Mouse (Mus musculus) ES-E14 (cell line): Measurements from ENCODE around the gene Elmo1. TPM values are rescaled to one million over a fixed set of nuclear protein-coding genes. Genes with fewer than 3 reads are reported as not detected.

Source experiments
- DNase-seq: peaks from one replicate; pipeline ENCODE4 v3.0.0-alpha.2; 2013; ENCODE audit warnings: low read depth, low spot score
- H3K27ac ChIP-seq: 2 replicates; pipeline ENCODE4 v1.5.1; 2012; ENCODE audit warnings: low read depth, mild to moderate bottlenecking, low read length, moderate library complexity, mixed read lengths; ENCODE audit not compliant: poor library complexity, insufficient read depth, severe bottlenecking
- H3K36me3 ChIP-seq: 2 replicates; pipeline ENCODE4 v1.6.1; 2012; ENCODE audit warnings: mild to moderate bottlenecking, low read length, moderate library complexity, mixed read lengths; ENCODE audit not compliant: control insufficient read depth, poor library complexity, insufficient read depth, severe bottlenecking
- H3K4me1 ChIP-seq, 2 experiments: fragments of 150-350 bp in 1 of 2; sonication (generic) in 1 of 2; 2 replicates each; pipeline ENCODE4 v1.6.1; 2012; ENCODE audit warnings: low read length in 2 of 2, mild to moderate bottlenecking in 1 of 2, mixed read lengths in 1 of 2; ENCODE audit not compliant: control insufficient read depth in 2 of 2, insufficient read depth in 2 of 2, poor library complexity in 1 of 2
- H3K4me3 ChIP-seq, 2 experiments: fragments of 150-350 bp in 1 of 2; sonication (generic) in 1 of 2; 2 replicates each; pipeline ENCODE4 v1.5.1; 2012; ENCODE audit warnings: low read length in 2 of 2, low read depth in 1 of 2, mild to moderate bottlenecking in 1 of 2, mixed read lengths in 1 of 2; ENCODE audit not compliant: insufficient read depth in 1 of 2, poor library complexity in 1 of 2, severe bottlenecking in 1 of 2
- H3K9ac ChIP-seq: 2 replicates; pipeline ENCODE4 v1.6.1; 2012; ENCODE audit warnings: low read depth, mild to moderate bottlenecking, low read length, mixed read lengths; ENCODE audit not compliant: poor library complexity, insufficient read depth, severe bottlenecking
- H3K9me3 ChIP-seq: fragments of 150-350 bp; sonication (generic); 2 replicates; pipeline ENCODE4 v1.6.1; 2012; ENCODE audit warnings: low read depth, mild to moderate bottlenecking, low read length; ENCODE audit not compliant: control insufficient read depth, insufficient read depth
- CHD2 ChIP-seq: IDR thresholded peaks from 2 replicates; pipeline ENCODE4 v1.6.1; 2014; ENCODE audit warnings: mild to moderate bottlenecking, low read depth, low read length, inconsistent platforms
- HCFC1 ChIP-seq: IDR thresholded peaks from 2 replicates; pipeline ENCODE4 v1.6.1; 2012; ENCODE audit warnings: low read length, inconsistent platforms, borderline replicate concordance; ENCODE audit not compliant: insufficient read depth
- MAFK ChIP-seq: IDR thresholded peaks from 2 replicates; pipeline ENCODE4 v1.6.1; 2014; ENCODE audit warnings: mild to moderate bottlenecking, low read depth, low read length, inconsistent platforms; ENCODE audit not compliant: insufficient read depth
- ZC3H11A ChIP-seq: IDR thresholded peaks from 2 replicates; pipeline ENCODE4 v1.6.1; 2012; ENCODE audit warnings: low read depth, mild to moderate bottlenecking, inconsistent platforms, low read length, borderline replicate concordance
- ZNF384 ChIP-seq: IDR thresholded peaks from 2 replicates; pipeline ENCODE4 v1.6.1; 2012; ENCODE audit warnings: low read depth, low read length, inconsistent platforms
- in situ Hi-C, 2 experiments: fragments of 600-800 bp; cut with MboI; formaldehyde crosslinking; loops; one replicate each; pipeline ENCODE4 v1.15.1; 2025; ENCODE audit warnings: low sequenced_read_pairs in 2 of 2, inconsistent platforms in 1 of 2; ENCODE audit not compliant: unreplicated experiment in 2 of 2
- total RNA-seq: library from RNA; depleted of rRNA; stranded (reverse); fragments of 300-350 nt; gene quantifications from 2 replicates; pipeline ENCODE4 v1.2.3, GENCODE M21; 2012

The Elmo1 gene
- total RNA-seq, 1 experiment: 3.7 TPM

DNA sequence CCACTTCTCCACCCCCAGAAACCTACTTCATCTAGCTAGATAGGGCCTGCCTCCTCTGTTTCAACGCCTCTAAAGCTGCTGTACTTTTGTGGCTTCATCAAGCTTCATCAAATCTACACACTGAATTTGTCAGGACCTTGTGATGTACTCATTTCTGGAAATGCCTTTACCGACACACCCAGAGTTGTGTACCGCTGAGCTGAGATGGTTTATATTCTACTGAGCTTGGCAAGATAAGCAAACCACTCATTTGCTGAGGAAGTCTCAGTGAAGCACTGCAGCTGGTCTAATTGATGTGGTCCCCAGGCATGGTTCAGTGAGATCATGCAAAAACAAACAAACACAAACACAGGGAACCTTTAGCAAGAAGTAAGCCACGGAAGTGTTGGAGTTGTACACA lies 281.9 kb downstream of the Elmo1 start:
- no peak for DNase-seq
- in situ Hi-C loops: no loop called here
- no peaks in the 10 kb centered on the region; the same call in 1 of the 2 replicates for H3K36me3 ChIP-seq
- H3K9me3 ChIP-seq: no peaks in the 10 kb centered on the region
- no peaks in the 10 kb centered on the region for H3K4me1 ChIP-seq
- no peak overlapping the region for H3K4me3 ChIP-seq
- H3K9ac ChIP-seq: no peak overlapping the region
- H3K27ac ChIP-seq: no peak overlapping the region
- TF ChIP-seq CHD2: no peak
- no peak for TF ChIP-seq ZC3H11A
- TF ChIP-seq MAFK: no peak
- no peak for TF ChIP-seq ZNF384
- TF ChIP-seq HCFC1: no peak

- TF ChIP-seq ZC3H11A: no peak
- no peak overlapping the region for H3K27ac ChIP-seq
- H3K4me1 ChIP-seq: peaks cover 0 to 3% of the 10 kb centered on the region in 2 experiments; a peak in 2 of 4 replicates
- in situ Hi-C loops: no loop called here
- no peak overlapping the region for H3K9ac ChIP-seq
- DNase-seq: no peak
- H3K36me3 ChIP-seq: no peaks in the 10 kb centered on the region; the same call in 1 of the 2 replicates
- H3K4me3 ChIP-seq: no peak overlapping the region
- no peaks in the 10 kb centered on the region for H3K9me3 ChIP-seq
Observed at GRCm38 (mm10) chr13:20378869-20379268, 288.5 kb downstream of the Elmo1 start.

DNA sequence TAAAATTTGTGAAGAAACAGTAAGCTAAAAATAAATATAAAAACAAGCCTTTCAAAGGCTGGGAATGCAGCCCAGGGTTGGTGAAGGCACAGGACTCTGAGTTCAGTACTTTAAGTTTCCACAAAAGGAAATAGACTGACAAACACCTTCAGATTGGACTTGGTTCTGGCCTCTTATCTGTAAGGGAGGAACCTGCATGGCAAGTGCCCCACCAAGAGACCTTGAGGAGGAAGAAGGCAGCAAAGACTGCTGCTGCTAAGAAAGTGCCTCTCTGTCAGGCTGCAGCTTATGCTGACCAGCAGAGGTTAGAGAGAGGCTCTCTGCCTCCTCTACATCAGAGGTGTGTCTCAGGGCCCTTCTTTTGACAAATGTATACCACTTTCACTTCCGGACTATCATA lies 293.5 kb downstream of the Elmo1 start:
- no peaks in the 10 kb centered on the region for H3K9me3 ChIP-seq
- in situ Hi-C loops: no loop called here
- DNase-seq: no peak
- peaks cover 12 to 20% of the 10 kb centered on the region in 2 experiments for H3K4me1 ChIP-seq
- peak overlapping the region; percentile 78 for H3K27ac ChIP-seq
- no peaks in the 10 kb centered on the region for H3K36me3 ChIP-seq
- no peak overlapping the region; the same call in 1 of the 2 replicates for H3K9ac ChIP-seq
- TF ChIP-seq MAFK (no peak), CHD2 (no peak), HCFC1 (no peak), ZNF384 (no peak), ZC3H11A (no peak)
- H3K4me3 ChIP-seq: no peak overlapping the region

DNA sequence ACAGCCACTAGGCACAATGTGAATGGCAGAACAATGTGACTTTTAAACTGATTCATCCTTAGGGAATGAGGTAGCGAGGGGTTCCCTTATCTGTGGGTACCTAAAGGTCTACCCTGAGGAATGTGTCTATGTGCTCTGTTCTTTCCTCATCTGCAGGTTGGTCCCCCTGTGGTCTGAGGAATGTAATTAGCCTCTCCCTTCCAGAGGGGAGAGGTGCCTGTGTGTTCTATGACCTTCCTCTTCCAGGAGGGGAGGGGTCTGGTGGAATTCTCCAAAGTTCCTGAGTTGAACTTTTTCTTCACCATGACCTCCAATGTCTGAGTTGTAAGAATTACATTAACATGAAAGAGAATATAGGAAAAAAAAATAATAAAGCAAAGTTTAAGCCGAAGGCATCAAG lies 294.4 kb downstream of the Elmo1 start:
- TF ChIP-seq HCFC1 (no peak), ZC3H11A (no peak), MAFK (no peak), CHD2 (no peak), ZNF384 (no peak)
- H3K9me3 ChIP-seq: no peaks in the 10 kb centered on the region
- H3K36me3 ChIP-seq: no peaks in the 10 kb centered on the region
- H3K4me1 ChIP-seq: peaks cover 12 to 20% of the 10 kb centered on the region in 2 experiments
- H3K27ac ChIP-seq: peak overlapping the region; percentile 79
- in situ Hi-C loops: no loop called here
- H3K9ac ChIP-seq: no peak overlapping the region; the same call in 1 of the 2 replicates
- no peak for DNase-seq
- no peak overlapping the region for H3K4me3 ChIP-seq

- H3K9me3 ChIP-seq: no peaks in the 10 kb centered on the region
- in situ Hi-C loops: no loop called here
- H3K36me3 ChIP-seq: no peaks in the 10 kb centered on the region
- TF ChIP-seq MAFK: no peak
- TF ChIP-seq CHD2: no peak
- no peak for TF ChIP-seq ZC3H11A
- no peak for TF ChIP-seq HCFC1
- no peak for TF ChIP-seq ZNF384
- peaks cover 12 to 21% of the 10 kb centered on the region in 2 experiments for H3K4me1 ChIP-seq
- no peak overlapping the region; the same call in 1 of the 2 replicates for H3K9ac ChIP-seq
- DNase-seq: peak; percentile 25
- no peak overlapping the region for H3K4me3 ChIP-seq
- peak overlapping the region; percentile 89 for H3K27ac ChIP-seq
Observed at GRCm38 (mm10) chr13:20385423-20385822, 295.0 kb downstream of the Elmo1 start.
